Mouse (Mus musculus) fat pad, adult 2 months (tissue): Measurements from ENCODE around the gene Mertk.
A peak's percentile ranks its signal among the peaks of the same experiment; 100 is the strongest.

ENCODE experiments used
- DNase-seq: peaks from one replicate; pipeline ENCODE4 v3.0.0-alpha.2; 2011; ENCODE audit warnings: low read depth, low spot score; ENCODE audit errors: extremely low read depth

The Mertk gene

DNA sequence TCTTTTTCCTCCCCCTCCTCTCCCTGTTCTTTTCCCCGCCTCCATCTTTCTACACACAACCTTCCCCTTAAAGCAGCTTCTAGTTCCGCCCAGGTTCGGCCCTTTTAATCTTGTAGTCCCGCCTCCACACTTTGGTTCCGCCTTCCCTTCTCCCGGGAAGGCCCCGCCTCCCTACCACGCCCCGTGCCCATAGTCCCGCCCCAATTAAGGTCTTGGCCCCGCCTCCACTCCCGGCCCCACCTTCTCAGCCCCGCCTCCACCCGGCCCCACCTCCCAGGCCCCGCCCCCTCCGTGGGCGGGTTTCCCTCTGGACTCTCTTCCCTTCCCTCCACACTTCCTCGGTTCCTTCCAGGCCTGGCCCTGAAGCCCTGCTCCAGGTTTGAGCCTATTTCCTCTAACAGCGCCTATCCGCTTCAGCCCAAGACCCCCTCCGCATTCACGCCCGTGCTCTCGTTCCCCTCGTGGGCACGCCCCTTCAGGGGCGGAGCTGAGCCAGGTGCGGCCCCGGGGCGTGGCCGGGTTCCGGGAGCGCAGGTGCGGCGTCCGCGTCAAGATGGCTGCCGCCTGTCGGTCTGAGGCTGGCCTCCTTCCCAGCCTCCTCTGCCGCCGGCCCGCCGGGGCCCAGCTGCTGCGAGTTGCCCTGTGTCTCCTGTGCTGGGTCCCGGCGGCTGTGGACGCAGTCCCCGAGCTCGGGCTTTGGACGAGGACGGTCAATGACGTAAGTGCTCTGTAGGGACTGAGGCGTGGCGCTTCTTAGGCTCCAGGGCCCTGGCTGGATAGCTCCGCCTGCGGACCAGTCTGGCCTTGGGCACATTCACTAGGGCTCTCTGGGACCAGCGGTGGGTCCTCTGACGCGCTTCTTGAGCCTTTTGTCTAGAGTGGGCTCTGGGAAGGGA, 119.3 kb downstream of the Mertk start, which contains the start of gene Tmem87b:
Gene Tmem87b, plus strand, starts transcription at position 333 of the 896 bp plus-strand sequence.
- DNase-seq: peak; percentile 98

DNA sequence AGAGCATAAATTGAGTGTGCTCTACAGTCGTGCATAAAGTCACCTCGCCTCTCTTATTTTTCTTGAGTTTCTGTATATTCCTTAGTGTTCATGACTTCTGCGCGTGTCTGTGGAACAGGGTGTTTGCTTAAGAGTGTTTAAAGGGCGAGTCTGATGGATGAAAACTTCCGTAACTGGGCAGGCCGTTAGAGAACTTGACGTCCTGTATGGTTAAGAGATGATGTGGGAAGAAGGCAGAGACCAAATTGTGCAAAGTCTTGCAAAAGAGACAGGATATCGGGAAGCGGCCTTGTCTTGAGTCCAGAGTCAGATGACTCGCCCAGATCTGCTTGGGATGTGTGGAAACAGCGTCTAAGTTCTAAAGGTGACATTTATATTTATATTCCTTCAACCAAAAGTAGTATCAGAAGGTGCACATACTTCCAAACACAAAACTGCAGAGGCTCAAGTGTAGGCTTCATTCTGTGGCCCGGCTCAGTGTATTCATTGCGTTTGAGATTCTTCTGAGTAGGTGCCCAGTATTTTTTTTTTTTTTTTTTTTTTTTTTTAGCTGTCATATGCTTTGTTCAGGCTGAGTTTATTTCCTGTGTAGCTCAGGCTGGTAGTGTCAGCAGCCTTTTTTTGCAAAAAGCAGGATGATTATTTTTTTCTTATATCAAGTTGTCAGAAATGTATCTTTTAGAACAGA, 120.3 kb downstream of the Mertk start:
- peak; percentile 43 for DNase-seq

DNA sequence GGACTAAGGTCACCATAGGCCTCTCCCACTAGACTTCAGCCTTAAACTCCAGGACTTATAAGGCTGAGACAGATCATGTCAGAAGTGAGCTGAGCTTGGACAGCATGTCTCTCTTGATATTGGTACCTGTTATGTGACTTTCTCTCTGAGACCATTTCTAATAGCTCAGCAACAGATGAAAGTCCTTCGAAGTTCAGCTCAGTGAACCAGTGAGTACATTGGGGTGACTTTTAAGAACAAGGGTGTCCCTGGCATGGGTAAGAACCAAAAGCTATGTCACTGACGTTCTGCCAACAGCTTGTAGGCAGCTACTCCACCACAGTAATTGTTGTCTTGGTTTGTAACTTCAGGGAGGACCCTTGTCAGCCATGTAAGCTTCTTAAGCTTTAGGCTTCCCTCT, 121.9 kb downstream of the Mertk start:
- no peak for DNase-seq

DNA sequence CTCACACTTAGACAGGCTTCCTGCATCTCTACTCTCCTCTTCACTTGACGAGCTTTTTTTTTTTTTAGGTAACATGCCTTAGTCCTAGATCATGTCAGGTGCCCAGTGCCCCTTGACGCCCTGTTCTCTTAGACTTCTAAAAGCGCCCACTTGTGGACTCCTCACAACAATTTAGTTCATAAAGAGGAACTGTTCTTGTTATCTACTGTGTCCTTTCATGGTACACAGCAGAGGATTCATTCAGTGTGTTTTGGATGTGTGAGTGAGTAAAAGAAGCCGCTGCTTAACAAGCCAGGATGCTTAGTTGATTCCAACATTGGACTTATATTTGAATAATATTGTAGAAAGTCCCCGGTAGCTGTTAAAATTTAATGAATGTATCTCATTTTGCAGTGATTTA, 125.1 kb downstream of the Mertk start:
- DNase-seq: no peak

DNA sequence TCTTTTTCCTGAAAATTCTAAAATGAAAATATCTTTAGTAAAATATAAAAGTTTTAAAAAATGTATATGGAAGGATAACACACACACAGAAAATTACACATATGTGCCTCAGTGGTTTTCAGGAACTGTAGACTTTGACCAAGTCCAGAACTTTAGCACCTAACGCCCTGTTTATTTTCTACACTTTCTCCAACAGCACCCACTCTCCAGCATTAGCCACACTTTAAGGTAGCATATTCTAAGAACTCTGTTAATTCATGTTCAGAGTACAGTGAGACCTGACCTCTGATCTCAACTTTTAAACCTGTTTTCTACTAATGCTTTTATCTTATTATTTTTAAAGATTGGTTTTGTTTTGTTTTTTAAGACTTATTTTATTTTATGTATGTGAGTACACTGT, 129.0 kb downstream of the Mertk start:
- no peak for DNase-seq

DNA sequence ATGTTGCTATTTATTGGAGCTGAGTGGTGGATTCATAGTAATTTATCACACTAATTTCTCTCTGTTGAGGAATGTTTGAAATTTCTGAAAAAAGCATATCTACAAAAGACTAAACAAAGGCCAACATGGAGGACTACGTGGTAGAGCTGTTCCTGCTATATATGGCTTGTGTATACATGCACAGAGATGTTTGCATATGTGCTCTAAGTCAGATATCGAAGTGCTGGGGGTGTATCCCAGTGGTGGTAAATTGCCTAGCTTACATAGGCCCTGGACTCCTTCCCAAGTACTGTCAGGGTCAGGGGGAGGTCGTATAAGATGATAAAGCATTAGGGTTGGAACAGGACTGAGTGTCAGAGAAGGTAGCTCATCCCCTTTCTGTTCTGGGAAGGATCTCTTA, 133.9 kb downstream of the Mertk start:
- no peak for DNase-seq

DNA sequence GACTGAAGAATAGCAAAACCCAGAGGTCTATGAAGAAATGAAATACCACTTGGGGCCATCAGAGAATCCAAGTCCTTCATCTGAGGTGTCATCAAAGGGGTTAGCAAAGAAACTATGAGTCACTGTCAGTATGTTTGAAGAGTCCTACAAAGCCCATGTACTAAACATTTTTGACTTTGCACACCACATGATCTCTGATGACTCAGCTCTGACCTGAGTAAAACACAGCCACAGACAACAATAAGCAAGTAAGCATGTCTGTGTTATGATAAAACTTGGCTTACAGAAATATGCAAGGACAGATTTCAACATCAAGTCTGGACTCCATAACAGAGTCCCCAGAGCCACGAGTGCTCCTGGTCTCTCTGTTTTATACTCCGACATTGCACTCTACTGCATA, 134.3 kb downstream of the Mertk start:
- no peak for DNase-seq

DNA sequence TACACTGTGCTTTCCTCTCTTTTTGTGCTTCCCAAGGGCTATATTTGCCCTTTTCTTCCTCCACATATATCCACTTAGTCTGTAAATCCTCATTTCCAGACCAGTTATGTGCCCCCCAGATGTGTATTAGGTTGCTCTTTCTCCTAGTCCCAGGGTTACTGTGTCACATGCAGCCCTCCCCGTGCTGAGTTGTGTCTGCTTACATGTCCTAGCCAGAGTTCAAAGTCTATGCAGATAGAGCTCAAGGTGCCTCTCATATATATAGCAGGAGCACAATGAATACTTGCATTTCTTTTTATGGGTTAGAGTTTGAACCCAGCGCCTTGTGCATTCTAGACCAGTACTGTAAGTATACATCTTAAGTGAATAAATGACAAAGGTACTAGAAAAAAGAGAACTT, 134.7 kb downstream of the Mertk start:
- DNase-seq: no peak

DNA sequence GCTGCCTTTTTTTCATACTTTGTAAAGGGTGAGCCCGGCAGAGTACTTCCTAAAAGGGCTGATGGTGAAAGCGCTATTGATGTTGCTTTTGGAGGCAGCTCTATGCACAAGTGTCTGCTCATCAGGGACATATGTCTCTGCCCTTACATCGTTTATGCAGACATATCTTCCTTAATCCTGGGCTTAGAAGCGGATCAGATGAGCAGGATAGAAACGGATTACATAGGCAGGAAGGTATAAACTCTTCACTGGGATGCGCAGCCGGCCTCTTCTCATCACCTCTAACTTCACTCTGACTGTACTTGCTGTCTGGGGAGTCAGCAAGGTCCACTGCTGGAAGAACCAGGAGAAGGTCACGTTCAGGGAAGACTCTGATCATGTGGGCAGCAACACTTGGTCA, 138.8 kb downstream of the Mertk start:
- DNase-seq: no peak

DNA sequence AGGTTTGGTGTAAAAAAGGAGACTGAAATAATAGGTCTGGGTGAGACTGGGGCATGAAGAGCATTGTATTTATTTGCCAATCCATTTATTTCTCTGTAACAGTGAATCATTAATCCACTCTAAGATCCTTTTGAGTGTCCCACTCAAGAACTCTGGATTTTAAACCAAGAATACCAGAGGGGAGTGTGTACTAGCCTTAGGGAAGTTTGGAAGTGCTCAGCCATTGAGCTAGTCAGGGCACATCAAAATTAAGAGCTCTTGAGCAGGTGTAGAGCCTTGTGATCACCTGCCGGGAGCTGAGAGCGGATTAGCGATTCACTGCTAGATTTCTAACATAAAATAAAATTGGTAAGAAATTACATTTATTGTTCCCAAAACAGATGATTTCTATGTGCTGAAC, 139.9 kb downstream of the Mertk start:
- no peak for DNase-seq

DNA sequence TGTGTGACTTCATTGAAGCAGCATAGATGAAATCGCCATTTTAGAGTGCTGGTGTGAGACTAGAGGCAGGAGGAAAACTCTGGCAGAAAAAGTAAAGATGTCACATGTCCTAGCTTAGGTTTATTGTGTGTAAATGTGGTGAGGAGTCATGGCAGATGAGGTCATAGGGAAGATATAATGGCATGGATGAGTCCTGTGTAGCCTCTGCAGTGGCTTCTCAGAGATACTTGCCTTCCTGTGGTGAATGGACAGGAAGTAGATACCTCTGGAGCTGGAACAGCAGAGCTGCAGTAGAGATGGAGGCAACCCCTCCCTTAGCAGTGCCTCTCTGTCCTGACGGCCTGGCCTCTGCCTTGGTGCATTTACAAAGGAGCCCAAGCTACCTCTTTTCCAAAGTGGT, 140.7 kb downstream of the Mertk start:
- DNase-seq: no peak

DNA sequence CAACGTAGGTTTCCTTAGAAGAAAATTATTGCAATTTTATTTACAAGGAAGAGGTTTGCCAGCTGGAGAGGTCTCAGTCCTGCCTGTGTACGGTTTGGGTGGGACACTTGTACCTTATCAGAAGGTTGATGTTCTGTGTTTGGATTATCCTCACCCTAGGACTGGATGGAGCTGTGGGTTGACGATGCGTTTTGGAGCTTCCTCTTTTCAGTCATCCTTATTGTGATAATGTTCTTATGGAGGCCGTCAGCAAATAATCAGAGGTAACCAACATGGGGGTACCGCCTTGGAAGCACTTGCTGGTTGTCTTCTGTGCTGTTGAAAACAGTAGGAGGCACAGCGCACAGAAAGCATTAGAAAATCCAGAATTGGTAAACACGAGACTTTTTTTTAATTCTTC, 143.7 kb downstream of the Mertk start:
- no peak for DNase-seq

DNA sequence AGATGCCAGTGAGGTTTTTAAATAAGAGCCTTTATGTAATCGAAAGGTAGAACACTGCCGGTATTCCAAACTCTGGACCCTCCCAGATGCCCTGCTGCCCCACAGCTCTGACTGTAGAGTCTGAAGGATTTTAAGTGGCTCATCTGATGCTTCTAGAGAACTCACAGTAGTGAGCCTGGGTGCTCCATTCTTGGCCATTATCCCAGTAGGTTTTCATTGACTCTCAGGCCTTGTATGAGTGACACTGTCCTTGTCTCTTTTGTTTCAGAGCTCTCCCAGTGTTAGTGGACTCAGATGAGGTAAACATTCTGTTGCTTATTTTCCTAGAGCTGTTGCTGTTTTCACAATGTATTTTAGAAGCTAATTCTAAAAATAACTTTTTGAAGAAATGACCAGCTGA, 151.3 kb downstream of the Mertk start:
- DNase-seq: no peak
